Mouse (Mus musculus) midbrain, embryonic 13.5 days (tissue): Measurements from ENCODE around the gene Akap8. TPM values are rescaled to one million over a fixed set of nuclear protein-coding genes. Genes with fewer than 3 reads are reported as not detected.
A peak's percentile ranks its signal among the peaks of the same experiment; 100 is the strongest.

Experiments
- ATAC-seq: fragments of 200-750 bp; cut with Nextera tagmentation; 2 replicates; pipeline ENCODE4 v1.8.0; 2017; ENCODE audit warnings: mild to moderate bottlenecking, moderate TSS enrichment, moderate library complexity
- H3K27ac ChIP-seq: fragments of 300-500 bp; sonication (generic); 2 replicates; pipeline ENCODE4 v1.5.1; 2015; ENCODE audit warnings: inconsistent platforms, mild to moderate bottlenecking, moderate library complexity
- H3K27me3 ChIP-seq: fragments of 300-500 bp; sonication (generic); 2 replicates; pipeline ENCODE4 v1.6.1; 2015; ENCODE audit warnings: mild to moderate bottlenecking, inconsistent platforms
- H3K36me3 ChIP-seq: fragments of 300-500 bp; sonication (generic); 2 replicates; pipeline ENCODE4 v1.6.1; 2015; ENCODE audit warnings: mild to moderate bottlenecking, inconsistent platforms
- H3K4me1 ChIP-seq: fragments of 300-500 bp; sonication (generic); replicated peaks from 2 replicates; pipeline ENCODE4 v1.6.1; 2015; ENCODE audit warnings: inconsistent platforms
- H3K4me2 ChIP-seq: fragments of 300-500 bp; sonication (generic); replicated peaks from 2 replicates; pipeline ENCODE4 v1.6.1; 2015; ENCODE audit warnings: moderate library complexity, mild to moderate bottlenecking, inconsistent platforms
- H3K4me3 ChIP-seq: fragments of 300-500 bp; sonication (generic); replicated peaks from 2 replicates; pipeline ENCODE4 v1.5.1; 2015; ENCODE audit warnings: mild to moderate bottlenecking, inconsistent platforms
- H3K9ac ChIP-seq: fragments of 300-500 bp; sonication (generic); replicated peaks from 2 replicates; pipeline ENCODE4 v1.6.1; 2015; ENCODE audit warnings: mild to moderate bottlenecking, inconsistent platforms
- H3K9me3 ChIP-seq: fragments of 300-500 bp; sonication (generic); 2 replicates; pipeline ENCODE4 v1.6.1; 2016; ENCODE audit warnings: mild to moderate bottlenecking, inconsistent platforms
- WGBS: fragments of 180-500 bp; shearing (Covaris S2); methylation state at CpG from one replicate; pipeline ENCODE4 v1.1.7; 2015; 5-methylcytosine and 5-hydroxymethylcytosine counted together
- polyA plus RNA-seq: library from polyadenylated mRNA; unstranded; fragments of >200 nt; fragmentation: Nextera tagmentation; extraction: Ambion mirVana; gene quantifications from 2 replicates; pipeline ENCODE4 v1.2.1, GENCODE M21; 2015

The Akap8 gene
- polyA plus RNA-seq, 1 experiment from 2014 or later: 121 TPM

DNA sequence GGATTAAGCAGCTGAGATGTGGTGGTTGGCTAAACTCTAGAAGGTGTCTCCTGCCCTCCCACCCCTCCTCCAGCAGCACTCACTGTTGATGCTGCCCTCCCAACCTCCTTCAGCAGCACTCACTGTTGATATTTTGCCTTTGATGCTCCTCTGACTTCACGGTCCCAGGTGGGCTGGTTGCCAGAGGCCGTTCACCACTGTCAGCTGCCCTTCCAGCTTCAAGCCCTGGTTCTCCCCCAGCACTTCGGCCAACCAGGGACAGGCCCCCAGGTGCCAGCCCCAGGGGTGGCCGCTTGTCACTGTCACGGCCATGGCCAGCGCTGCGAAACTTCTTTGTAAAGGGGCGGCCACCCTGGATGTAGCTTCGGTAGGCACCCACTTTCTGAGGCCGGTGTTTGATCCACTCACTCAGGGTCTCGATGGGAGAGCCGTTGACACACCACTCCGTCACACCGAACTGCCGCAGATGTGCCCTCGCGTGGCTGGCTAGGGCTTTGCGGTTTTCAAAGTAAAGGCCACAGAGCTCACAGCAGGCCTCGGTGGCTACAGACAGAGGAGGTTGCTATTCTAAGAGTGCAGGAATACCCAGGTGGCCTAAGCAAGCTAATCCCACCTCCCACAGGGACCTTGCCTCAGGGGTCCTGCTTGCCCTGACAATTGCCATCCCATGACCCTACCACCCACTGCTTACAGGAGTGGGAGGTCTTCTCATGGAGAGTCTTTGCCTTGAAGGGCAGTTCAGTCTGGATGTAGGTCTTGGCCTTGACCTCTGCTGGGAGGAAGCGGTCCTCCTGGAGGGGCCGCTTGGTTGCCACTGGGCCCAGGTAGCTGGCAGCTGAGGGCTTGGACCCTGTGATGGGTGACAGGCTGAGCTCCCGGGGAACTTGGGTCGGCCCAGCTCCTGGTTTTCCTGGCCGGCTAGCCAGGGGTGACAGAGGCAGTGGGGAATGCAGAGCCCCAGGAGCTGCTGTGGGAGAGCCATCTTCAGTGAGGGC, 36.0 kb upstream of the Akap8 start:
- H3K4me1 ChIP-seq: peaks cover 26% of the 10 kb centered on the region
- H3K9ac ChIP-seq: no peak overlapping the region
- H3K36me3 ChIP-seq: peaks cover 88% of the 10 kb centered on the region
- H3K4me3 ChIP-seq: no peak overlapping the region
- WGBS: 85% methylated on average over 24 of the region's 24 CpGs
- H3K4me2 ChIP-seq: no peak overlapping the region
- H3K9me3 ChIP-seq: no peaks in the 10 kb centered on the region
- H3K27ac ChIP-seq: no peak overlapping the region
- no peaks in the 10 kb centered on the region for H3K27me3 ChIP-seq
- ATAC-seq: no peak

- WGBS: 82% methylated on average over 9 of the region's 9 CpGs
- H3K4me1 ChIP-seq: peaks cover 20% of the 10 kb centered on the region
- no peak for ATAC-seq
- no peak overlapping the region for H3K27ac ChIP-seq
- H3K27me3 ChIP-seq: no peaks in the 10 kb centered on the region
- H3K4me2 ChIP-seq: no peak overlapping the region
- no peaks in the 10 kb centered on the region for H3K9me3 ChIP-seq
- H3K9ac ChIP-seq: no peak overlapping the region
- no peak overlapping the region for H3K4me3 ChIP-seq
- peaks cover 80% of the 10 kb centered on the region for H3K36me3 ChIP-seq
These were observed 35.2 kb upstream of the Akap8 start for GRCm38 (mm10) chr17:32356281-32356680.

GRCm38 (mm10) chr17:32355031-32355430, 34.0 kb upstream of the Akap8 start:
- no peak for ATAC-seq
- WGBS: 88% methylated on average over 6 of the region's 6 CpGs
- no peak overlapping the region for H3K4me3 ChIP-seq
- H3K27ac ChIP-seq: peak overlapping the region; percentile 64; the same call in 1 of the 2 replicates
- H3K4me2 ChIP-seq: no peak overlapping the region
- no peaks in the 10 kb centered on the region for H3K9me3 ChIP-seq
- peaks cover 24% of the 10 kb centered on the region for H3K4me1 ChIP-seq
- no peaks in the 10 kb centered on the region for H3K27me3 ChIP-seq
- no peak overlapping the region for H3K9ac ChIP-seq
- peaks cover 67% of the 10 kb centered on the region for H3K36me3 ChIP-seq

GRCm38 (mm10) chr17:32354211-32354610, 33.2 kb upstream of the Akap8 start:
- Histone ChIP-seq H3K9ac (peak overlapping the region; percentile 7; the same call in 1 of the 2 replicates), H3K4me3 (no peak overlapping the region), H3K36me3 (peaks cover 59% of the 10 kb centered on the region), H3K9me3 (no peaks in the 10 kb centered on the region), H3K27me3 (no peaks in the 10 kb centered on the region), H3K4me1 (peaks cover 30% of the 10 kb centered on the region), H3K27ac (peak overlapping the region; percentile 64), H3K4me2 (no peak overlapping the region)
- WGBS: 39% methylated on average over 5 of the region's 5 CpGs
- ATAC-seq: no peak

- WGBS: 47% methylated on average over 4 of the region's 4 CpGs
- H3K9me3 ChIP-seq: no peaks in the 10 kb centered on the region
- peaks cover 35% of the 10 kb centered on the region for H3K4me1 ChIP-seq
- H3K36me3 ChIP-seq: peaks cover 54% of the 10 kb centered on the region
- ATAC-seq: no peak
- H3K27ac ChIP-seq: no peak overlapping the region; the same call in none of the 2 replicates
- H3K4me3 ChIP-seq: no peak overlapping the region
- H3K4me2 ChIP-seq: no peak overlapping the region
- no peaks in the 10 kb centered on the region for H3K27me3 ChIP-seq
- no peak overlapping the region for H3K9ac ChIP-seq
These were observed 32.7 kb upstream of the Akap8 start for GRCm38 (mm10) chr17:32353696-32354095.

GRCm38 (mm10) chr17:32351726-32352125, 30.7 kb upstream of the Akap8 start:
- Histone ChIP-seq H3K4me3 (no peak overlapping the region), H3K9me3 (no peaks in the 10 kb centered on the region), H3K27me3 (no peaks in the 10 kb centered on the region), H3K27ac (no peak overlapping the region), H3K4me2 (no peak overlapping the region), H3K9ac (no peak overlapping the region), H3K4me1 (peaks cover 50% of the 10 kb centered on the region), H3K36me3 (peaks cover 34% of the 10 kb centered on the region)
- no peak for ATAC-seq

GRCm38 (mm10) chr17:32351269-32351668, 30.2 kb upstream of the Akap8 start:
- 75% methylated on average over 3 of the region's 3 CpGs for WGBS
- H3K4me2 ChIP-seq: peak overlapping the region; percentile 70

GRCm38 (mm10) chr17:32350382-32350983, 29.4 kb upstream of the Akap8 start, which contains the start of gene Akap8l:
Akap8l (minus strand) TSS chr17:32350607.
- under 1% methylated on average over 37 of the region's 37 CpGs for WGBS

More at GRCm38 (mm10) chr17:32351269-32351668, 30.2 kb upstream of the Akap8 start:
- ATAC-seq: no peak
- Histone ChIP-seq H3K27ac (no peak overlapping the region), H3K36me3 (peaks cover 30% of the 10 kb centered on the region), H3K27me3 (no peaks in the 10 kb centered on the region), H3K9me3 (no peaks in the 10 kb centered on the region), H3K9ac (no peak overlapping the region), H3K4me3 (peak overlapping the region; percentile 56), H3K4me1 (peaks cover 50% of the 10 kb centered on the region)

GRCm38 (mm10) chr17:32349851-32350381, 28.9 kb upstream of the Akap8 start:
- Histone ChIP-seq H3K4me3 (peak overlapping the region; percentile 56), H3K9me3 (no peaks in the 10 kb centered on the region), H3K27me3 (no peaks in the 10 kb centered on the region), H3K4me1 (peaks cover 50% of the 10 kb centered on the region), H3K36me3 (peaks cover 18% of the 10 kb centered on the region), H3K9ac (peak overlapping the region; percentile 71), H3K4me2 (peak overlapping the region; percentile 82), H3K27ac (peak overlapping the region; percentile 83)
- under 1% methylated on average over 24 of the region's 24 CpGs for WGBS
- ATAC-seq: no peak; the same call in 1 of the 2 replicates

More at GRCm38 (mm10) chr17:32350382-32350983, 29.4 kb upstream of the Akap8 start, which contains the start of gene Akap8l:
- Histone ChIP-seq H3K9me3 (no peaks in the 10 kb centered on the region), H3K4me3 (peak within 1 kb of the TSS; percentile 56), H3K27ac (peak within 1 kb of the TSS; percentile 83), H3K27me3 (no peaks in the 10 kb centered on the region), H3K9ac (peak within 1 kb of the TSS; percentile 71), H3K36me3 (peaks cover 22% of the 10 kb centered on the region), H3K4me1 (peaks cover 50% of the 10 kb centered on the region), H3K4me2 (peak within 1 kb of the TSS; percentile 82)
- ATAC-seq: peak; percentile 97

GRCm38 (mm10) chr17:32349037-32349732, 28.1 kb upstream of the Akap8 start:
- WGBS: 20% methylated on average over 4 of the region's 4 CpGs
- Histone ChIP-seq H3K4me2 (peak overlapping the region; percentile 82), H3K36me3 (peaks cover 18% of the 10 kb centered on the region), H3K9ac (peak overlapping the region; percentile 71), H3K27me3 (no peaks in the 10 kb centered on the region), H3K27ac (peak overlapping the region; percentile 83; the same call in 1 of the 2 replicates), H3K4me3 (peak overlapping the region; percentile 56), H3K9me3 (no peaks in the 10 kb centered on the region), H3K4me1 (peaks cover 43% of the 10 kb centered on the region)
- no peak for ATAC-seq

DNA sequence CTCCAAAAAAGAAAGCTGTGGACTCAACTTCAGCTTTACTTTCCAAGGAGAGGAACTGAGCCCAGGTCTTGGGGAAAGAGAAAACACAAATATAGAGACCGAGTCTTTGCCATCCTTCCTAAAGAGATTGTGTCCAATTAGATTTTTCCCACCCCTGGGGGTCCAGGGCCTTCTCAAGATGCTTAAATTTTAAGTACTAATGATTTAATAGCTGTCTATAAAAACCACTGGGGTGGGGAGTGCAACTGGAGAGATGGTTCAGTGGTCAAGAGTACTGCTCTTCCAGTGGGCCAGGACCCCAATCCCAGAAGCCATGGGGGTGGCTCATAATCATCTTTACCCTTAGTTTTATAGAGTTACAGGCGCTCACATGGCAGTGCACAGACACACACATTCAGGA, 27.4 kb upstream of the Akap8 start:
- Histone ChIP-seq H3K9ac (peak overlapping the region; percentile 71; the same call in 1 of the 2 replicates), H3K27me3 (no peaks in the 10 kb centered on the region), H3K4me2 (peak overlapping the region; percentile 82), H3K36me3 (peaks cover 17% of the 10 kb centered on the region), H3K4me1 (peaks cover 41% of the 10 kb centered on the region), H3K4me3 (peak overlapping the region; percentile 56), H3K27ac (no peak overlapping the region), H3K9me3 (no peaks in the 10 kb centered on the region)
- no peak for ATAC-seq
- 94% methylated on average over 2 of the region's 2 CpGs for WGBS
